Mouse (Mus musculus) forebrain, embryonic 10.5 days (tissue): Measurements from ENCODE around the gene Aacs. TPM values are rescaled to one million over a fixed set of nuclear protein-coding genes. Genes with fewer than 3 reads are reported as not detected.

Experiments
- DNase-seq: peaks from one replicate; pipeline ENCODE4 v3.0.0-alpha.2; 2017; ENCODE audit warnings: low spot score; ENCODE audit errors: extremely low spot score
- H3K27ac ChIP-seq: fragments of 300-500 bp; sonication (generic); 2 replicates; pipeline ENCODE4 v1.5.1; 2016; ENCODE audit warnings: mild to moderate bottlenecking
- H3K27me3 ChIP-seq: fragments of 300-500 bp; sonication (generic); 2 replicates; pipeline ENCODE4 v1.6.1; 2016; ENCODE audit warnings: mild to moderate bottlenecking; ENCODE audit not compliant: poor library complexity, severe bottlenecking
- H3K36me3 ChIP-seq: fragments of 300-500 bp; sonication (generic); replicated peaks from 2 replicates; pipeline ENCODE4 v1.6.1; 2016; ENCODE audit warnings: mild to moderate bottlenecking, moderate library complexity
- H3K4me1 ChIP-seq: fragments of 300-500 bp; sonication (generic); 2 replicates; pipeline ENCODE4 v1.6.1; 2016
- H3K4me3 ChIP-seq: fragments of 300-500 bp; sonication (generic); 2 replicates; pipeline ENCODE4 v1.5.1; 2016; ENCODE audit warnings: mild to moderate bottlenecking, moderate library complexity
- H3K9me3 ChIP-seq: fragments of 300-500 bp; sonication (generic); 2 replicates; pipeline ENCODE4 v1.6.1; 2016; ENCODE audit warnings: mild to moderate bottlenecking, moderate library complexity
- WGBS: fragments of 180-500 bp; shearing (Covaris S2); methylation state at CpG from one replicate; pipeline ENCODE4 v1.1.7; 2016; 5-methylcytosine and 5-hydroxymethylcytosine counted together
- polyA plus RNA-seq: library from polyadenylated mRNA; unstranded; fragments of >200 nt; fragmentation: Nextera tagmentation; extraction: Ambion mirVana; gene quantifications from 2 replicates; pipeline ENCODE4 v1.2.1, GENCODE M21; 2016

The Aacs gene
- polyA plus RNA-seq, 1 experiment from 2014 or later: 58.6 TPM

GRCm38 (mm10) chr5:125505968-125506367, 30.4 kb downstream of the Aacs start:
- H3K4me1 ChIP-seq: 0 out of 2 replicates have a peak, but pooled peaks cover 8% of the 10 kb centered on the region
- no peak overlapping the region for H3K27ac ChIP-seq
- H3K4me3 ChIP-seq: no peak overlapping the region
- no peak for DNase-seq
- 90% methylated on average over 15 of the region's 15 CpGs for WGBS
- H3K9me3 ChIP-seq: no peaks in the 10 kb centered on the region
- no peaks in the 10 kb centered on the region for H3K27me3 ChIP-seq
- H3K36me3 ChIP-seq: peaks cover 90% of the 10 kb centered on the region

- Histone ChIP-seq H3K27ac (no peak overlapping the region), H3K9me3 (no peaks in the 10 kb centered on the region), H3K4me3 (no peak overlapping the region), H3K4me1 (0 out of 2 replicates have a peak, but pooled peaks cover under 1% of the 10 kb centered on the region), H3K27me3 (no peaks in the 10 kb centered on the region), H3K36me3 (peaks cover 92% of the 10 kb centered on the region)
- WGBS: 93% methylated on average over 9 of the region's 9 CpGs
- DNase-seq: no peak
Observed at GRCm38 (mm10) chr5:125507582-125507981, 32.0 kb downstream of the Aacs start.

DNA sequence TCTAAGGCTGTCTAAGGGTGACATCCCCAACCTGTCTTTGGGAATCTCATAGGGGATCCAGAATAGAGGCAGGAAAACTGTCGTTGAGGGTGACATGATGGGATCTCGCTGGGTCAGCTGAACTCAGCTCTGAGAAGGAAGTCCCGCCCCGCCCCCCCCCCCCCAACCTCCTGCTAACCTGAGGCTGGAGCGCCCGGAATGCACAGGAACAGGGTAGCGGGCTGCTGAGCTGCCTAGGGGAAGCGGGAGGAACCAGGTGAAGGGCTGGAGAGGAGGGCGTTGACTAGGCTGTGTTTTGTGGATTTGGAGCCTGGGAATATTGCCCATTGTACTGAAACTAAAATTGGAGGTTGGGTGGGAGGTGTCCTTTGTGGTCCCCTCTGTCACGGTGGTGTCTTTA, 32.4 kb downstream of the Aacs start:
- no peaks in the 10 kb centered on the region for H3K27me3 ChIP-seq
- peaks cover 92% of the 10 kb centered on the region for H3K36me3 ChIP-seq
- no peak overlapping the region for H3K27ac ChIP-seq
- DNase-seq: no peak
- no peaks in the 10 kb centered on the region for H3K9me3 ChIP-seq
- H3K4me3 ChIP-seq: no peak overlapping the region
- WGBS: 94% methylated on average over 10 of the region's 10 CpGs
- H3K4me1 ChIP-seq: no peaks in the 10 kb centered on the region

- 51% methylated on average over 5 of the region's 5 CpGs for WGBS
Observed at GRCm38 (mm10) chr5:125509541-125509940, 33.9 kb downstream of the Aacs start.

DNA sequence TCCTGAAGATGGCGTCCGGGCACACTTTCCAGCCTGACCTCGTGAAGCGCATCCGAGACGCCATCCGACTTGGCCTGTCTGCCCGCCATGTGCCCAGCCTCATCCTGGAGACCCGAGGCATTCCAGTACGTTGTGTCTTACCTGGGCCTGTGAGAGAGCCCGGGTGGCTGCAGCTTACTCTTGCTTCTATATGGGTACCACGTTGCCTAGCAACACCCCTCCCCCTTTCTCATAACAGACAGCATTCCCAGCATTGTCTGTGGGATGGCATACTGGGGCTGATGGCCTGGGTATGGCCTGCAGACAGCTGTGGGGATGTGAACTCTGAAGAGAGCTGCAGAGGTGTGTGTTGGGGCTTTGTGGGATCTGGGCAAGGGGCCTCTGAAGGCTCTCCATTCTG, 39.4 kb downstream of the Aacs start:
- H3K27ac ChIP-seq: no peak overlapping the region
- H3K36me3 ChIP-seq: peaks cover 81% of the 10 kb centered on the region
- no peak overlapping the region for H3K4me3 ChIP-seq
- no peaks in the 10 kb centered on the region for H3K4me1 ChIP-seq
- no peak for DNase-seq
- 90% methylated on average over 12 of the region's 12 CpGs for WGBS
- H3K27me3 ChIP-seq: no peaks in the 10 kb centered on the region
- H3K9me3 ChIP-seq: no peaks in the 10 kb centered on the region

More at GRCm38 (mm10) chr5:125509541-125509940, 33.9 kb downstream of the Aacs start:
- no peaks in the 10 kb centered on the region for H3K27me3 ChIP-seq
- H3K36me3 ChIP-seq: peaks cover 92% of the 10 kb centered on the region
- no peak overlapping the region for H3K27ac ChIP-seq
- peak; percentile 50 for DNase-seq
- H3K4me3 ChIP-seq: no peak overlapping the region
- no peaks in the 10 kb centered on the region for H3K9me3 ChIP-seq
- no peaks in the 10 kb centered on the region for H3K4me1 ChIP-seq

GRCm38 (mm10) chr5:125518640-125519039, 43.0 kb downstream of the Aacs start:
- H3K4me3 ChIP-seq: no peak overlapping the region
- peaks cover 9% of the 10 kb centered on the region for H3K4me1 ChIP-seq
- H3K27ac ChIP-seq: no peak overlapping the region
- DNase-seq: no peak
- no peaks in the 10 kb centered on the region for H3K27me3 ChIP-seq
- H3K9me3 ChIP-seq: no peaks in the 10 kb centered on the region
- peaks cover 45% of the 10 kb centered on the region for H3K36me3 ChIP-seq
- 69% methylated on average over 5 of the region's 5 CpGs for WGBS

- DNase-seq: no peak
- no peak overlapping the region for H3K27ac ChIP-seq
Observed at GRCm38 (mm10) chr5:125520930-125521590, 45.4 kb downstream of the Aacs start.

DNA sequence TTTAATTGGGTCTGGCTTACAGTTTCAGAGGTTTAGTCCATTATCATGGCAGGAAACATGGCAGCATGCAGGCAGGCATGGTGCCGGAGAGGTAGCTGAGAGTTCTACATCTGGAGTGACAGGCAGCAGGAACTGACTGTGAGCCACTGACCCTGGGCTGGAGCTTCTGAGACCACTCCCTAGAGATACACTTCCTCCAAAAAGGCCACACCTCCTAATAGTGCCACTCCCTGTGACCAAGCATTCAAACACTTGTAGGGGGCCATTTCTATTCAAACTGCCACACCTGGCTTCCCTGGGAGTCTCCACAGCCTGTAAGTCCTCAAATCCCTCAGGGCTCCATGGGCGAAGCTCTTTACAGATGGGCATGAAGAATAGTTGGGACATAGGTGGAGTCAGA, 47.7 kb downstream of the Aacs start:
- no peaks in the 10 kb centered on the region for H3K36me3 ChIP-seq
- peaks cover 13% of the 10 kb centered on the region for H3K9me3 ChIP-seq
- H3K27ac ChIP-seq: no peak overlapping the region
- H3K4me3 ChIP-seq: no peak overlapping the region
- peaks cover 11% of the 10 kb centered on the region for H3K27me3 ChIP-seq
- no peak for DNase-seq
- H3K4me1 ChIP-seq: peaks cover 9% of the 10 kb centered on the region
- 92% methylated on average over 2 of the region's 2 CpGs for WGBS

More at GRCm38 (mm10) chr5:125520930-125521590, 45.4 kb downstream of the Aacs start:
- Histone ChIP-seq H3K36me3 (peaks cover 21% of the 10 kb centered on the region), H3K4me3 (peak overlapping the region; percentile 22), H3K27me3 (no peaks in the 10 kb centered on the region), H3K4me1 (peaks cover 9% of the 10 kb centered on the region), H3K9me3 (peaks cover 5% of the 10 kb centered on the region; the same call in 1 of the 2 replicates)
- 20% methylated on average over 15 of the region's 15 CpGs for WGBS

- WGBS: 63% methylated on average over 5 of the region's 5 CpGs
- Histone ChIP-seq H3K4me1 (peaks cover 9% of the 10 kb centered on the region), H3K4me3 (no peak overlapping the region), H3K9me3 (peaks cover 13% of the 10 kb centered on the region), H3K27me3 (peaks cover 33% of the 10 kb centered on the region), H3K27ac (no peak overlapping the region), H3K36me3 (no peaks in the 10 kb centered on the region)
- DNase-seq: no peak
Observed at GRCm38 (mm10) chr5:125525516-125525915, 49.9 kb downstream of the Aacs start.

DNA sequence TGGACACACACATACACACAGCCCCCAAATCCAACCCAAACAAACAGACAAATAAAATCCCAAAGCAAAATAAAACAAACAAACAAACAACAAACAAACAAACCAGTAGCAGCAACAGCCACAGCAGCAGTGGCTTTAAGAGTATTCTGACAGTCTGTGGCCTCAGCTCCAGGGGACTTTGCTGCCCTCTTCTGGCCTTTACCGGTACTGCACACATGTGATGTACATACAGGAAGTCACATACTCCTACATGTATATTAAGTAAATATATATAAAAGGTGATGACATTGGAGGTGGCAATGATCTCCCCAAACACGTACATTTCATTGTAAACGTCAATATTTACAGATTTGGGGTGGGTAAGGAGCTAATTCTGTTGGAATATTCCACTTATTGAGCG, 50.9 kb downstream of the Aacs start:
- no peak for DNase-seq

DNA sequence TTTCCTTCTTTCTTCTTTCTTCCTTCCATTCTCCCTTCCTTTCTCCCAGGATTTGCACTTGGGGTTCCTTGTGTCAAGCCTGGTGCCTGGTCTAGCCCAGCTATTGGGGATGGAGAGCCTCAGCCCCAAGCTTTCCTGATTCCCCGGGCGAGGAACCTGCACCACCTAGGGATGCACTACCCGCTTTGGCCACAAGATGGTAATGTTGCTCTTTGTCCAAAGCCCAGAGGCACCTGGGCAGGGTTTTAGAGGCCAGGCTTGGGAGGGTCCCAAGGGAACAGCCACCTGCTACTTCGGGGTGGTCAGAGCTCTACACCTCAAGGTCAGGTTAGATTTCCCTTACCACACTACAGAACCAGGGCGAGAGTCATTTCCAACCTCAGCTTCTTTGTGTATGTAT, 53.5 kb downstream of the Aacs start:
- Histone ChIP-seq H3K27ac (no peak overlapping the region), H3K4me3 (no peak overlapping the region), H3K9me3 (peaks cover 13% of the 10 kb centered on the region), H3K27me3 (peaks cover 69% of the 10 kb centered on the region), H3K36me3 (no peaks in the 10 kb centered on the region), H3K4me1 (peaks cover 29% of the 10 kb centered on the region)
- DNase-seq: peak; percentile 77
- 3% methylated on average over 5 of the region's 5 CpGs for WGBS

More for the DNA sequence above, 50.9 kb downstream of the Aacs start:
- Histone ChIP-seq H3K27ac (no peak overlapping the region), H3K9me3 (peaks cover 13% of the 10 kb centered on the region), H3K36me3 (no peaks in the 10 kb centered on the region), H3K4me1 (peaks cover 4% of the 10 kb centered on the region), H3K27me3 (peaks cover 42% of the 10 kb centered on the region), H3K4me3 (no peak overlapping the region)
- 76% methylated on average over 4 of the region's 4 CpGs for WGBS

DNA sequence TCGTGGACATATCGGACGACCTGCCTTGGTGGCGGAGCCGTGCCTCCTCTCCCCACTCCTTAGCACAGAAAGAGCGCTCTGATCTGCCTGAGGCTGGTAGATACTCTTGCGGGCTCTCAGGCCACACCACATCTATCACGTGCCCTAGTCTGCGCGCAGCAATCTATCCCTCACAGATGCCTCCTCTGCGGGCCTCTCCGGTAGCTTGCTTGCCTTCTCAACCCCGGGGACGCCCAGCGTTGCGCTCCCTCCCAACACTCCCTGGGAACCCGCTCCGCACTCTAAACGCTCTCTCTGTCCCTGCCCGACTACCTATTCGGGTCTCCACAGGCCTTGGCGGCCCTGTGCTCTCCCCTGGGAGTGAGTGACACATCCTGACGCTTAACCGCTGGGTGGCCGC, 56.0 kb downstream of the Aacs start, which contains the start of gene Tmem132b:
TSS of gene Tmem132b (plus strand) at position 141 of the 400 bp plus-strand sequence.
- Histone ChIP-seq H3K27ac (peak within 1 kb of the TSS; percentile 76), H3K4me3 (peak within 1 kb of the TSS; percentile 60), H3K27me3 (peaks cover 94% of the 10 kb centered on the region), H3K4me1 (peaks cover 45% of the 10 kb centered on the region), H3K36me3 (no peaks in the 10 kb centered on the region), H3K9me3 (0 out of 2 replicates have a peak, but pooled peaks cover 2% of the 10 kb centered on the region)
- 3% methylated on average over 25 of the region's 25 CpGs for WGBS
- DNase-seq: peak; percentile 50

DNA sequence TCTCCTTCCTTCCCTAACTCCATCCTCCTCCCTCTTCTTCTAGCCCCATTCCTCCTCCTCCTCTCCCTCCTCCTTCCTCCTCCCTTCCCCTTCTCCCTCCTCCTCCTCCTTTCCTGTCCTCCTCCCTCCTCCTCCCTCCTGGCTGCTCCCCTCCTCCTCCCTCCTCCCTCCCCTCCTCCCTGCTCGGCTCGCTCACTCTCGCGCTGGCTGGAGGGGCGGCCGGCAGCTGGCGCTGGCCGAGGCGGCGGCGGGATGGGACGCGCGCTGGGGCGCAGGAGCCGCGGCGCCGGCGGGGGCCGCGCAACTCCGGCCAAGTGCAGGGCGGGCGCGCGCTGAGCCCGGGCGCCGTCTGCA, 56.6 kb downstream of the Aacs start:
- peaks cover 96% of the 10 kb centered on the region for H3K27me3 ChIP-seq
- H3K4me3 ChIP-seq: peak overlapping the region; percentile 60
- no peaks in the 10 kb centered on the region for H3K9me3 ChIP-seq
- DNase-seq: peak; percentile 68
- no peaks in the 10 kb centered on the region for H3K36me3 ChIP-seq
- 0% methylated on average over 30 of the region's 30 CpGs for WGBS
- peak overlapping the region; percentile 76 for H3K27ac ChIP-seq
- H3K4me1 ChIP-seq: peaks cover 45% of the 10 kb centered on the region
